Mouse (Mus musculus) heart, adult 11 months (tissue): ENCODE data around the gene Adprm.
A peak's percentile ranks its signal among the peaks of the same experiment; 100 is the strongest.

Source experiments
- DNase-seq: peaks from one replicate; pipeline ENCODE4 v3.0.0; 2022

Adprm gene

DNA sequence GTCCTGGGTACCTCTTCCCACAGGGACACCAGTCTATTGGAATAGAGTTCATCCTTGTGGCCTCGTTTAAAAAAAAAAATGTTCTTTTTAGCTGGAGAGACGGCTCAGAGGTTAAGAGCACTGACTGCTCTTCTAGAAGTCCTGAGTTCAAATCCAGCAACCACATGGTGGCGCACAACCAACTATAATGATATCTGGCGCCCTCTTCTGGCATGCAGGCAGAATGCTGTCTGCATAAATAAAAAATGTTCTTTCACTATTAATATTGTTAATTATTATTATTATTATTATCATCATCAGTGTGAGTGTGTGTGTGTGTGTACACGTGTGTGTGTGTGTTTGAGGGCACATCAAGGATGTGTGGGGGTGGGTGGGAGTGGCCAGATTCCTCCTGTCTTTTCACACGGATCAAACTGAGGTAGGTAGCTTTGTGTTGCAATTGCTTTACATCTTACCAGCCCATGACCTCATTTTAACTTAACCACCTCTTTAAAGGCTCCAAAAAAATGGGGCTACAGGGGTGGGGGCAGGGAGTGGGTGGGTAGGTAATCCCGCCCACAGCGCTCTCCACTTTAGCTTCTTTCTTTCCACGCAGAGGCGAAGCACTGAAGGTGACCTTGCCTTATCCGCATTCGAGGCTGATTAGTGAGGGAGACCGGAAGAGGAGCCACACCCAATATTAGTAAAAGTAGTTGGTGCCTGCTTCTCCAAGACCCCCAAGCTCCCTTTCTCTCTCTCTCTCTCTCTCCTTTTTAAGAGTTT is 29.9 kb downstream of the Adprm start:
- DNase-seq: no peak

DNA sequence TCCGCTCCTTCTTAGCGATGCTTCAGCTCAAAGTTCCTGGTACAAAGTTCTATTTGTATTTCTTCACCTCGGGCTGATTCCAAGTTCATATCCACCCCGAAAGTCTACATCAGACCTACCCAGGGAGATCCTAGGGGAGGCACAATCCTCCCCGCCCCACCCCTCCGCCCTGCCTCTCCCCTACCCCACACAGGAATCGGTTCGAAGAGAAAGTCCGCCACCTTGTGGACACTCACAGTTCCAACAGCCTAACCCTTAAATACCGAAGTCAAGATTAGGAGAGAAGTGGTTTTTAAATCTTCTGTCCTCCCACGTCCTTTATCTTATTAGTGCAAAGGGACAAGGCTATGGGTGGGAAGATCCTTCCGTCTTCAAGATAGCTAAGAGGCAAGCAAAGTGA is 31.4 kb downstream of the Adprm start:
- DNase-seq: peak; percentile 97

DNA sequence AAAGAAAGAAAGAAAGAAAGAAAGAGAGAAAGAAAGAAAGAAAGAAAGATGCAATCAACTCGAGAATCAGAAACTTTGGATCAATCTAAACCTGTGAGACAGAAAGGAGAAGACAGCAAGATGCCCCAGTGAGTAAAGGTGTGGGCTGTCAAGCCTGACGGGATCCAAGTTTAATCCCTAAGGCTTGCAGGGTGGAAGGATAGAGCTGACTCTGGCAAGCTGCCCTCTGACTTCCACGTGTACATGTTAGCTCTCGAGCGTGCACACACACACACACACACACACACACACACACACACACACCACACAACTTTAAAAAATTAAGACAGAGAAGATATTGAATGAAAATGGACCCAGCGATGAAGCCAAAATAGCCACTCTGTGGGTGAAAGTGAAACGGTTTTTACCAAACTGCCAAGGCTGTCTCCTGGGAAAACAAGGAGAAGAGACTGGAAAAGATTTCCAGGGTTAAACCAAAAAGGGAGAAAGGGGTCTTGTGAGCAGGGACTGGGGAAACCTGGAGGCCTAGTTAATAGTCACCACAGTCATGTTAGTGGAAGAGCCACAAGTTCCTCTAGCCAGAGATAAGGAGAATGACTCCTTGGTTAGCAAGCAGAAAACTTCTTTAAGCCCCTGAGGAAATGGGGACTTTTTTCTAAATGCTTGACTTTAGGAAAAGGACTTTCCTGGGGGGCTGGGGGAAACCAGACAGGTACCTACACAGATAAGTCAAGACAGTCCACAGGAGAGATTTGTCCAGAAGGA is 32.5 kb downstream of the Adprm start:
- no peak for DNase-seq

DNA sequence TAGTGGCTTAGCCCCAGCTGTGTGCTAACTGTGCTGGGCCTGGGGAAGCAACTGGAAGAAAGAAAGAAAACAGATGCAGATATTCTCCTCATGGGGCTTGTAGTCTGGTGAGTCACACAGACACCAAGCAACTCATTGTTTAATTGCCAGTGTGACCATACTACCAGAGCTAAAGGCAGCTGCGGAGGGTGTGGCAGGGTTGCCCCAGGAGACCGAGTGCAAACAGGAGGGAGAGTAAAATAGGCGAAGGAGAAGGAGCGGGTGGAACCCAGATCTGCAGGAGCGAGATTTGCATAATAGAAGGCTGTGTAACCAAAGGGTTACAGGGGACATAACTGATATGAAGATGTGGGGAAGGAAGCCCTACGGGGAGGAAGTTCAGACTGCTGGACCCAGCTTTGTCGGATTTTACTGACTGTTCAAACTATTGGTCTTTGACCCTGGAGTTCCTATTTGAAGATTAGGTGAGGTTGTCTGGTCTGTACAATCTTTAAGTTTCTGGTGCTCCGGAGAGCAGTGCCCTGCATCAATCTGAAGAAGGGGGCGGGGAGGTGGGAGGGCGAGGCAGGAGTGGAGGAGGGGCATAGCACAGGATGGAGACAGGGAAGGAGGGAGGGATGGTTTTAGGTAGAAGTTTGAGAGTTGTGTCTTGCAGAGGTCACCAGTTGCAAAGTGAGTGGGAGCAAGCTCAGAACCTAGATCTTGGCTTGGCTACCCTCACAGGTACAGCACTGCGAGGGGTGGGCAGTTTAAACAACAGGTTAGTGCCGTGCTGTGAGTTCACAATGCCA is 34.4 kb downstream of the Adprm start:
- DNase-seq: peak; percentile 96

GRCm38 (mm10) chr11:67011635-67012034 is 40.8 kb downstream of the Adprm start:
- no peak for DNase-seq

- no peak for DNase-seq
These were observed 42.0 kb downstream of the Adprm start for GRCm38 (mm10) chr11:67010430-67010829.

DNA sequence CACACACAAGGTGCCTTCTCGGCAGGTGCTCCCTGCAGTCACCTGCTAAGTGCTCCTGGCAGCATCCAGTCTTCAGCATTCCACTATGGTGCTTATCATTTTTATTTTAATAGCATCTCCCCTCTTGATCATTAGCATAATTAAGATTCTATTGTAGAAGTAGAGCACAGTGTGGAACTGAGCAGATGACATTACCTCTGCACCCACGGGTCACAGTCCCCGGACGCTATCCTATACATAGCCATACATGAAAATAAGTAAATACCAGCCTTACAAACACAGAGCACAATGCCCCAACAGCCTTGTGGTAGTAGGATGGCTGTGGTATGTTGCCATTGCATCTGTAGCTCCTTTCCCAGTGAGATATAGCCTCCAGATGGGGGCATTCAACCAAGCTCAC is 43.9 kb downstream of the Adprm start:
- DNase-seq: no peak

- no peak for DNase-seq
These were observed 44.4 kb downstream of the Adprm start for GRCm38 (mm10) chr11:67007961-67008360.

DNA sequence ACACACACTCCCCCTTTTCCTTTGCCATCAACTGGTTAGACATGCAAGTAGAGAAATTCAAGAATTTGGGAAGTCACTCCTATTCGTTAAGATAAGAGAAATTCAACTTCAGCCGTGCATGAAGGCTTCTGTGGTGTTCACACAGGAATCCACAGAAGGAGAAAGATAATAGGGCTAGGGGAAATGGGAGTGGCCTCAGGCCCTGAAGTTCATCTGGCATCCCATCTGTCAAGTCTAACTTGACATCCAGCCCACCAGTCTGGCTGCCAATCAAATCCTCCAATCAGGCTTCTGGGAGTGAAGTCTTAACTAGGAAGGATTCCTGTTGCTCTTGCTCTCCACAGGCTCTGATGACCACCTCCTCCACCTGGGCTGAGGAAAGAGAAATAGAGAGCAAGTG is 49.5 kb downstream of the Adprm start:
- DNase-seq: no peak

DNA sequence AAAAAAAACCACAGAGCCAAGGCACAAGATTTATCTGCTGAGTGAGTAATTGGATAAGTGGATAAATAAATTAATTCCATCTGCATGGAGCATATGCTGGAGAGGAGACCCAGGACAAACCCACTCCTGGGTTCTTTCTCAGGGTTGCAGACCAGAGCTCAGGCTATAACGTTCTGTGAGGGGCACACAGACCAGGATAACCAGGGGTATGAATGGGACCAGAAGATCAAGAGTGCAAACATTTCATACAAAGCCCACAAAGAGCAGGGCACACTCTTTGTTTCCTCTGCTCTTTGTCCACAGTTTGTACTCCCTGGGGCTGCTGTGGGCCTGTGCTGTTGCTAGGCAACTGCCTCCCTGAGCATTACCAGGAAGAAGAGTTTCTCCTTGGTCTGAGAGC is 50.7 kb downstream of the Adprm start:
- no peak for DNase-seq

DNA sequence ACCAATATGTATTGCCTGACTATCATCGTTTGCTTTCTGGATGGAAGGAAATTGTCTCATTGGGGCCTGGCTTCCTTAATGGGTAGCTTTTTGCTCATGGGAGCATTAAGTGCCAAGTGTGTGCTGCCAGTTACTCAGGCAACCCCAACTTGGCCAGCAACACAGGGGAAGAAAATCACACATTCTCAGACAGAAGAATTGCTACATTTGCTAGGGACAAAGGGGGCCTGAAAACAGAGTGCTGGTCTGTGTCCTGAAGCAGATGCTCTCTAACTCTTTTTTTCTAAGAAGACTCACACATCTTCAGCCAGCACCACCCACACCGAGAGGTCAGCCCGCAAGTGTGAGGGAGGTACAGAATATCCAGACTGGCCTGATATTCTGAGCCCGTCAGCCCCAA is 51.7 kb downstream of the Adprm start:
- no peak for DNase-seq

- DNase-seq: peak; percentile 96
These were observed 53.7 kb downstream of the Adprm start for GRCm38 (mm10) chr11:66998467-66999403.

- peak; percentile 51 for DNase-seq
These were observed 55.9 kb downstream of the Adprm start for GRCm38 (mm10) chr11:66996446-66996845.

DNA sequence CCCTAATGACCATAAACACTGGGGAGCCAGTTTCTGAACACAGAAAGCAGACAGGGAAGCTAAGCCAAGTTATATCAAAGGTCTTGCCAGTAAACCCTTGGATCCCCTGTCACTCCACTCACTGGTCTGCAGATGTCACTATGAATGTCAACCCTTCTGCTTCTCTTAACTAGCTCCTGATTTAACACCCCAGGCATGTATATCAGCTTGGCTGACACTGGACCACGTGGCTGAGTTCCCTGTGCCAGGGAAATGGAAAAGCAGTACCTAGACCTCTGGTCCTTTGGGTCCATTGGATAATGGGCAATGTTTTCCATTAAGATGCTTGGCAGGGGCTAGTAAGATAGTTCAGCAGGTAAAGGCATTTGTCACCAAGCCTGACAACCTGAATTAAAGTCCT is 58.7 kb downstream of the Adprm start:
- peak; percentile 94 for DNase-seq

GRCm38 (mm10) chr11:66992150-66992549 is 60.2 kb downstream of the Adprm start:
- DNase-seq: no peak
